Mouse (Mus musculus) E14TG2a.4 (cell line): Measurements from ENCODE around the gene Gm21679.
"Not testable (repeated sequence)": the region's sequence is repeated elsewhere in the genome, so short reads cannot be mapped to it uniquely, and the experiment has no call there.

ENCODE experiments used
- H3K27me3 ChIP-seq: 2 replicates; pipeline ENCODE4 v1.6.1; 2014; ENCODE audit warnings: low read length, control low read depth; ENCODE audit not compliant: insufficient read depth
- H3K36me3 ChIP-seq: 2 replicates; pipeline ENCODE4 v1.6.1; 2014; ENCODE audit warnings: low read length, control low read depth; ENCODE audit not compliant: insufficient read depth
- H3K4me1 ChIP-seq: replicated peaks from 2 replicates; pipeline ENCODE4 v1.6.1; 2014; ENCODE audit warnings: low read depth, low read length, control low read depth
- H3K4me3 ChIP-seq: replicated peaks from 2 replicates; pipeline ENCODE4 v1.5.1; 2014; ENCODE audit warnings: mild to moderate bottlenecking, low read length
- H3K9me3 ChIP-seq: 2 replicates; pipeline ENCODE4 v1.6.1; 2014; ENCODE audit warnings: low read length, control low read depth

Gene Gm21679

GRCm38 (mm10) chrY:29683270-29683669, at the start of gene Gm21679:
Gm21679 (minus strand) TSS chrY:29683370.
- not testable (repeated sequence) for H3K27me3 ChIP-seq, H3K4me3 ChIP-seq, H3K36me3 ChIP-seq, H3K9me3 ChIP-seq, H3K4me1 ChIP-seq
